Mouse (Mus musculus) limb, embryonic 13.5 days (tissue): ENCODE measurements at regions not wholly inside any gene's neighbourhood (a gene's known extent, or its start where the extent isn't known, plus 50 kb on each side); places are given as distances from the start of the nearest gene placed in this dataset.
A peak's percentile ranks its signal among the peaks of the same experiment; 100 is the strongest.
"Not testable (repeated sequence)": the region's sequence is repeated elsewhere in the genome, so short reads cannot be mapped to it uniquely, and the experiment has no call there.

Source experiments
- ATAC-seq: fragments of 200-750 bp; cut with Nextera tagmentation; 2 replicates; pipeline ENCODE4 v1.8.0; 2017; ENCODE audit warnings: low read depth, moderate number of reproducible peaks, moderate TSS enrichment; ENCODE audit not compliant: low FRiP score
- H3K27ac ChIP-seq: fragments of 300-500 bp; sonication (generic); 2 replicates; pipeline ENCODE4 v1.5.1; 2015; ENCODE audit warnings: inconsistent platforms, mild to moderate bottlenecking, moderate library complexity
- H3K27me3 ChIP-seq: fragments of 300-500 bp; sonication (generic); 2 replicates; pipeline ENCODE4 v1.6.1; 2015; ENCODE audit warnings: mild to moderate bottlenecking, inconsistent platforms
- H3K36me3 ChIP-seq: fragments of 300-500 bp; sonication (generic); 2 replicates; pipeline ENCODE4 v1.6.1; 2015; ENCODE audit warnings: inconsistent platforms, mild to moderate bottlenecking, moderate library complexity
- H3K4me1 ChIP-seq: fragments of 300-500 bp; sonication (generic); 2 replicates; pipeline ENCODE4 v1.6.1; 2015; ENCODE audit warnings: inconsistent platforms
- H3K4me2 ChIP-seq: fragments of 300-500 bp; sonication (generic); replicated peaks from 2 replicates; pipeline ENCODE4 v1.6.1; 2015; ENCODE audit warnings: inconsistent platforms, mild to moderate bottlenecking, moderate library complexity
- H3K4me3 ChIP-seq: fragments of 300-500 bp; sonication (generic); 2 replicates; pipeline ENCODE4 v1.5.1; 2015; ENCODE audit warnings: moderate library complexity, mild to moderate bottlenecking, inconsistent platforms
- H3K9ac ChIP-seq: fragments of 300-500 bp; sonication (generic); 2 replicates; pipeline ENCODE4 v1.6.1; 2015; ENCODE audit warnings: mild to moderate bottlenecking, inconsistent platforms
- H3K9me3 ChIP-seq: fragments of 300-500 bp; sonication (generic); 2 replicates; pipeline ENCODE4 v1.6.1; 2016; ENCODE audit warnings: inconsistent platforms
- WGBS: fragments of 180-500 bp; shearing (Covaris S2); methylation state at CpG from one replicate; pipeline ENCODE4 v1.1.7; 2015; 5-methylcytosine and 5-hydroxymethylcytosine counted together

GRCm38 (mm10) chr9:5604019-5604418 is 258.8 kb downstream of the Casp12 start:
- WGBS = 60% methylated on average over 1 of the region's 1 CpGs
- ATAC-seq = no peak
- no peaks in the 10 kb centered on the region for H3K36me3 ChIP-seq
- H3K27ac ChIP-seq = no peak overlapping the region
- no peaks in the 10 kb centered on the region for H3K4me1 ChIP-seq
- no peaks in the 10 kb centered on the region for H3K9me3 ChIP-seq
- no peak overlapping the region for H3K4me3 ChIP-seq
- no peaks in the 10 kb centered on the region for H3K27me3 ChIP-seq
- no peak overlapping the region for H3K9ac ChIP-seq
- H3K4me2 ChIP-seq = no peak overlapping the region

- no peaks in the 10 kb centered on the region for H3K9me3 ChIP-seq
- no peak for ATAC-seq
- H3K4me1 ChIP-seq = no peaks in the 10 kb centered on the region
- H3K4me2 ChIP-seq = no peak overlapping the region
- no peak overlapping the region for H3K4me3 ChIP-seq
- H3K36me3 ChIP-seq = no peaks in the 10 kb centered on the region
- no peaks in the 10 kb centered on the region for H3K27me3 ChIP-seq
- H3K27ac ChIP-seq = no peak overlapping the region
- H3K9ac ChIP-seq = no peak overlapping the region
Observed at GRCm38 (mm10) chr9:5605015-5605414, 259.8 kb downstream of the Casp12 start.

DNA sequence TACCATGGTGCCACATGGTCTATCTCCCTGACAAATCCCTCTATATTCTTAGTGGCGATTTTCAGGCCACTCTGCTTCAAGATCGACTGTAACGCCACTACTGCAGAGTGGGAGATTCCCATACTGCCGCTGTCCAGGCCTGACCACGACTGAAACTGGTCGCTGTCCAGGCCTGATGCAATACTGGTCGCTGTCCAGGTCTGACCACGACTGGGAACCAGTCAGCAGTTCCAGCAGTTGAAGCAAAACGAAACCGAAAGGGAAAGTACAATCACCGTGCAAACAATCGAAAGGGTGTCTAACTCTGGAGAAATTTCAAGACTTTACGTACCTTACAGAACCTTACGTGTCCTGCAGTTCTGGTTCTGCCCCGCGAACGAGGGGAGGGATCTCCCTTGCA is 271.5 kb downstream of the Casp12 start:
- Histone ChIP-seq H3K27me3 (no peaks in the 10 kb centered on the region), H3K4me1 (no peaks in the 10 kb centered on the region), H3K4me2 (no peak overlapping the region), H3K27ac (no peak overlapping the region), H3K9me3 (0 out of 2 replicates have a peak, but pooled peaks cover 6% of the 10 kb centered on the region), H3K9ac (no peak overlapping the region), H3K4me3 (no peak overlapping the region), H3K36me3 (no peaks in the 10 kb centered on the region)
- no peak for ATAC-seq
- 93% methylated on average over 17 of the region's 17 CpGs for WGBS

DNA sequence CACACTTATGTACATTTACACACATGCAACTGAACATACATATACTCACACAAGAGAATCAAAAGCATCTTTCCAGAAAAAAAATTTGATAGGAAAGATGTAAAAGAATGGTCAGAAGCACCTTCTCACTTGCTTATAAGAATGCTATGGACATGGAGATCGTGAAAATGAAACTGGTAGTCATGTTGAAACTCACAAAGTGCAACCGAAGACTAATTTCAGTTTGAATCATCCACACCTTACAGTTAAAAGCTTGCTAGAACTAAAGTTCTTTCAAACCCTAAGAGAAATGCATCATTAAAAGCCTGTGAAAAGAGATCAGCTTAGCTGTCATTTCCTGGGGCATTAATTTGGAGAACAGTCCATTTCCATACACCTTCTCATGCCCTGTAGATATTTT is 278.2 kb downstream of the Casp12 start:
- ATAC-seq = no peak
- H3K4me2 ChIP-seq = no peak overlapping the region
- WGBS = 86% methylated on average over 2 of the region's 2 CpGs
- H3K9me3 ChIP-seq = no peaks in the 10 kb centered on the region
- no peak overlapping the region for H3K9ac ChIP-seq
- no peaks in the 10 kb centered on the region for H3K4me1 ChIP-seq
- no peak overlapping the region for H3K27ac ChIP-seq
- no peaks in the 10 kb centered on the region for H3K27me3 ChIP-seq
- H3K36me3 ChIP-seq = no peaks in the 10 kb centered on the region
- H3K4me3 ChIP-seq = no peak overlapping the region

GRCm38 (mm10) chr9:5627521-5627920 is 282.3 kb downstream of the Casp12 start:
- no peak for ATAC-seq
- Histone ChIP-seq H3K4me2 (no peak overlapping the region), H3K9ac (no peak overlapping the region), H3K27me3 (no peaks in the 10 kb centered on the region), H3K4me1 (no peaks in the 10 kb centered on the region), H3K4me3 (no peak overlapping the region), H3K36me3 (no peaks in the 10 kb centered on the region), H3K27ac (no peak overlapping the region), H3K9me3 (no peaks in the 10 kb centered on the region)
- WGBS = 72% methylated on average over 1 of the region's 1 CpGs

DNA sequence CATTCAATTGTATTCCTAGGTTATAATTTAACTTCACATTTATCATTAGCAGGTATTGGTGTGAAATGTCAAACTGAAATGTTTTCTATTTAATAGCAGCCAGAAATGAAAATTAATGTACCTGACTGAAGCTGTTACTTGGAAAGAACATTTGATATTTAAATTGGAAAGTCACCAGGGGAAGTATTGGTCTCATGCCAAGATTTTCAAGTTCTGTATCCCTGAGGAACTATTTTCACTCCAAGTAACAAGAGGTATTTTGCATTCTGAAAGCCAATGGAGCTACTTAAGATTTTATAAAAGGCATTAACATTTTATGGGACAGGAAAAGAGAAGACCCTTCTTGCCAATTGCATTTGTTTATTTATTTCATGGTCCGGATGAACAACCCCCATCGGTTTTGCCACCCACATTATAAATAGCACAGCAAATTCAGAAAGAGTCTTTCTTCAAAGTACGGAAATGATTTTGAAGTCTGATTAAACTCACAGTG is 289.3 kb downstream of the Casp12 start:
- H3K27ac ChIP-seq = no peak overlapping the region
- 0 out of 2 replicates have a peak, but pooled peaks cover 4% of the 10 kb centered on the region for H3K4me1 ChIP-seq
- H3K4me3 ChIP-seq = no peak overlapping the region
- no peaks in the 10 kb centered on the region for H3K36me3 ChIP-seq
- no peak overlapping the region for H3K4me2 ChIP-seq
- no peak overlapping the region for H3K9ac ChIP-seq
- H3K27me3 ChIP-seq = no peaks in the 10 kb centered on the region
- no peak; the same call in 1 of the 2 replicates for ATAC-seq
- no peaks in the 10 kb centered on the region for H3K9me3 ChIP-seq
- 36% methylated on average over 3 of the region's 3 CpGs for WGBS

GRCm38 (mm10) chr9:5634969-5635368 is 289.7 kb downstream of the Casp12 start:
- Histone ChIP-seq H3K4me2 (no peak overlapping the region), H3K27ac (no peak overlapping the region), H3K9me3 (no peaks in the 10 kb centered on the region), H3K27me3 (no peaks in the 10 kb centered on the region), H3K4me1 (0 out of 2 replicates have a peak, but pooled peaks cover 4% of the 10 kb centered on the region), H3K9ac (no peak overlapping the region), H3K4me3 (no peak overlapping the region), H3K36me3 (no peaks in the 10 kb centered on the region)
- 23% methylated on average over 1 of the region's 1 CpGs for whole genome bisulfite sequencing
- ATAC-seq = peak; percentile 77; the same call in 1 of the 2 replicates

GRCm38 (mm10) chr9:5663886-5664285 is 318.7 kb downstream of the Casp12 start:
- no peak for ATAC-seq
- Histone ChIP-seq H3K4me2 (no peak overlapping the region), H3K9me3 (peaks cover 8% of the 10 kb centered on the region), H3K9ac (no peak overlapping the region), H3K4me1 (no peaks in the 10 kb centered on the region), H3K36me3 (no peaks in the 10 kb centered on the region), H3K27me3 (no peaks in the 10 kb centered on the region), H3K4me3 (no peak overlapping the region), H3K27ac (no peak overlapping the region)
- 87% methylated on average over 7 of the region's 7 CpGs for WGBS

- Histone ChIP-seq H3K9ac (no peak overlapping the region), H3K27ac (no peak overlapping the region), H3K4me2 (no peak overlapping the region), H3K36me3 (no peaks in the 10 kb centered on the region), H3K4me1 (no peaks in the 10 kb centered on the region), H3K27me3 (no peaks in the 10 kb centered on the region), H3K4me3 (no peak overlapping the region), H3K9me3 (no peaks in the 10 kb centered on the region)
- 82% methylated on average over 4 of the region's 4 CpGs for WGBS
- ATAC-seq = no peak
Observed at GRCm38 (mm10) chr9:5673551-5673950, 328.3 kb downstream of the Casp12 start.

DNA sequence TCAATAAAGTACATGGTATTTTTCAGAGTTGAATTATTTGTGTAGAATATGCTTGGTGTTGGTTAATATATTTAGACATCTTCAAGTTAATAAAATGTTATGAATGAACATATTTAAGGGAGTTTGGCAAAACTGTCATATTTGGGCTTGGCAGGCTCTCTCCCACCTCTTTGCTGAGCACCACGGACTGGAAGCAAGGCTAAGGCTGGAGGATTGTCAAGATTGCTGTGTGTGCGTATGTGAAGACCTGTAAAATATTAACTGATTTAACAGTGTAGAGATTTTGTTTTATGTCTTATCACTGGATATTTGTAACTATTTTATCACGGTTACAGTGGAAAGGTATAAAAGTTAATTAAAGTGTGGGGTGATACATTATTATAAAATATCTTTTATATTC is 363.3 kb downstream of the Casp12 start:
- Histone ChIP-seq H3K4me1 (no peaks in the 10 kb centered on the region), H3K4me2 (no peak overlapping the region), H3K27ac (no peak overlapping the region), H3K9me3 (no peaks in the 10 kb centered on the region), H3K36me3 (no peaks in the 10 kb centered on the region), H3K9ac (no peak overlapping the region), H3K4me3 (no peak overlapping the region), H3K27me3 (no peaks in the 10 kb centered on the region)
- no peak for ATAC-seq
- 81% methylated on average over 3 of the region's 3 CpGs for WGBS

DNA sequence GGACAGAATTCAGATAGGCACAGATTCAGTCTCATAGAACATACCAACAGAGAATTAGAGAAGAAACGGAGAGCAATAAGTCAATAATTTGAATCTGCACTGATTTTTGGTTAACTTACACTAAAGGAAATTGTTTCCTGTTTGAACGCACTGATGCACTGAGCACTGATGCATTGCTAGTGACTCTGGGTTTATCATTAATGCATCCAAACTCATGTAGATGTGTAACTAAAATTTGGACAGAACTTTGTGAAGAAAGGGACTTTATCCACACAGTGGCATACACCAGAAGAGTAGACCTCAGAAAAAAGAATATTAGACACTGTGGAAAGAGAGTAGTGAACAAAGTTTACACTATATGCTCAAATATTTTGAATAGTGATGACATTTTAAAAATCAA is 364.2 kb downstream of the Casp12 start:
- no peaks in the 10 kb centered on the region for H3K9me3 ChIP-seq
- WGBS = 82% methylated on average over 2 of the region's 2 CpGs
- H3K27me3 ChIP-seq = no peaks in the 10 kb centered on the region
- no peaks in the 10 kb centered on the region for H3K4me1 ChIP-seq
- H3K4me2 ChIP-seq = no peak overlapping the region
- H3K4me3 ChIP-seq = no peak overlapping the region
- no peak overlapping the region for H3K9ac ChIP-seq
- ATAC-seq = no peak
- H3K27ac ChIP-seq = no peak overlapping the region
- no peaks in the 10 kb centered on the region for H3K36me3 ChIP-seq

DNA sequence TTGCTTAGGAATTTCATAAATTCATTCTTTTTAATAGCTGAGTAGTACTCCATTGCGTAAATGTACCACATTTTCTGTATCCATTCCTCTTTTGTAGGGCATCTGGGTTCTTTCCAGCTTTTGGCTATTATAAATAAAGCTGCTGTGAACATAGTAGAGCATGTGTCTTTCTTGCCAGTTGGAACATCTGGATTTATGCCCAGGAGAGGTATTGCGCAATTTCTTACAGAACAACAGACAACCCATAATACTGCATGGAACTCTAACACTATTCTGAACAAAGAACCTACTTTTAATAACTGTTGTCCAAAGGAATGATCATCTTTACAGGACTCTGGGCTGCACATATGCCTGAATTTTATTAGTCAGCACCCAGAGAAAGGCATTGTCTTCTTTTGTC is 373.4 kb downstream of the Casp12 start:
- H3K27me3 ChIP-seq, H3K27ac ChIP-seq, H3K4me1 ChIP-seq, H3K9me3 ChIP-seq, H3K4me2 ChIP-seq, H3K4me3 ChIP-seq, H3K9ac ChIP-seq, H3K36me3 ChIP-seq, ATAC-seq: not testable (repeated sequence)
- 97% methylated on average over 2 of the region's 2 CpGs for WGBS

DNA sequence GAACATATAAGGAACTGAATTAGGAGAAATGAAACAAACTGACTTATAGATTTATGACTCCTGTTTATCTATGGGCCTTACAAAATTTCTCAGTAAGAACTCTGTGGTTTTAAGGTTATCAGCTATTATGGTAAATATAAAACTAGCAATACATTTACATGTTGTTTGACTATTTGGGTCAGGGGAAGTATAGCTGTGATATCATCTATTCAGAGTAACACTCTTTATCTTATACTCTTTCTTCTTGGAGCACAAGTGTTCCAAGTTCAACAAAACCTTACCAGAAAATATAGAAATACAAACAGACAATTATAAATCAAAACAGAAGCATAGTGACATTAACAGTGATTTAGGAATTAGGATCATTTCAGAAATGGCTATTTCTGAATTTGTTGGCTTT is 383.6 kb downstream of the Casp12 start:
- H3K36me3 ChIP-seq = no peaks in the 10 kb centered on the region
- no peak overlapping the region for H3K4me2 ChIP-seq
- no peak for ATAC-seq
- H3K9me3 ChIP-seq = no peaks in the 10 kb centered on the region
- H3K4me3 ChIP-seq = no peak overlapping the region
- H3K9ac ChIP-seq = no peak overlapping the region
- no peaks in the 10 kb centered on the region for H3K4me1 ChIP-seq
- no peaks in the 10 kb centered on the region for H3K27me3 ChIP-seq
- no peak overlapping the region for H3K27ac ChIP-seq
